Mouse (Mus musculus): ENCODE results near the gene Srarp. TPM values are rescaled to one million over a fixed set of nuclear protein-coding genes. Genes with fewer than 3 reads are reported as not detected.
A peak's percentile ranks its signal among the peaks of the same experiment; 100 is the strongest.

The Srarp gene
- polyA plus RNA-seq, 1 experiment, result not detected

- 84% methylated on average over 9 of the region's 9 CpGs for WGBS
- no peak overlapping the region for H3K4me3 ChIP-seq (ENCODE audit: insufficient read depth, low read depth, low read length)
- 0 out of 2 replicates have a peak, but pooled peaks cover 2% of the 10 kb centered on the region for H3K4me1 ChIP-seq (ENCODE audit: control insufficient read depth, insufficient read depth, low read length)
- H3K27ac ChIP-seq (ENCODE audit: insufficient read depth, low read depth, low read length), result no peak overlapping the region
- TF ChIP-seq POLR2A (IDR thresholded peaks at IDR 0.05; ENCODE audit: insufficient read depth, low read depth, low read length) (no peak), CTCF (IDR thresholded peaks at IDR 0.05; ENCODE audit: insufficient read depth, low read depth, low read length) (no peak)
Measured at GRCm38 (mm10) chr4:141469343-141469742, 33.4 kb upstream of the Srarp start.

- peak overlapping the region; percentile 20; the same call in 1 of the 2 replicates for H3K27ac ChIP-seq (ENCODE audit: insufficient read depth, low read depth, low read length)
- 0 out of 2 replicates have a peak, but pooled peaks cover 2% of the 10 kb centered on the region for H3K4me1 ChIP-seq (ENCODE audit: control insufficient read depth, insufficient read depth, low read length)
- TF ChIP-seq CTCF (IDR thresholded peaks at IDR 0.05; ENCODE audit: insufficient read depth, low read depth, low read length) (no peak), POLR2A (IDR thresholded peaks at IDR 0.05; ENCODE audit: insufficient read depth, low read depth, low read length) (no peak)
- 43% methylated on average over 10 of the region's 10 CpGs for WGBS
- no peak overlapping the region for H3K4me3 ChIP-seq (ENCODE audit: insufficient read depth, low read depth, low read length)
Measured at GRCm38 (mm10) chr4:141468576-141468975, 32.7 kb upstream of the Srarp start.

- 75% methylated on average over 6 of the region's 6 CpGs for WGBS
- TF ChIP-seq POLR2A (IDR thresholded peaks at IDR 0.05; ENCODE audit: insufficient read depth, low read depth, low read length), result no peak
- no peak for TF ChIP-seq CTCF (IDR thresholded peaks at IDR 0.05; ENCODE audit: insufficient read depth, low read depth, low read length)
- H3K4me3 ChIP-seq (ENCODE audit: insufficient read depth, low read depth, low read length), result no peak overlapping the region
- 0 out of 2 replicates have a peak, but pooled peaks cover 2% of the 10 kb centered on the region for H3K4me1 ChIP-seq (ENCODE audit: control insufficient read depth, insufficient read depth, low read length)
- H3K27ac ChIP-seq (ENCODE audit: insufficient read depth, low read depth, low read length), result no peak overlapping the region
Measured at GRCm38 (mm10) chr4:141467581-141467927, 31.6 kb upstream of the Srarp start.

GRCm38 (mm10) chr4:141466844-141467580, 31.1 kb upstream of the Srarp start:
- Histone ChIP-seq H3K27ac (ENCODE audit: insufficient read depth, low read depth, low read length) (no peak overlapping the region), H3K4me1 (ENCODE audit: control insufficient read depth, insufficient read depth, low read length) (peaks cover 3% of the 10 kb centered on the region; the same call in 1 of the 2 replicates), H3K4me3 (ENCODE audit: insufficient read depth, low read depth, low read length) (no peak overlapping the region)
- no peak for TF ChIP-seq POLR2A (IDR thresholded peaks at IDR 0.05; ENCODE audit: insufficient read depth, low read depth, low read length)
- no peak for TF ChIP-seq CTCF (IDR thresholded peaks at IDR 0.05; ENCODE audit: insufficient read depth, low read depth, low read length)
- 69% methylated on average over 15 of the region's 15 CpGs for WGBS

- Histone ChIP-seq H3K27ac (ENCODE audit: insufficient read depth, low read depth, low read length) (no peak overlapping the region), H3K4me3 (ENCODE audit: insufficient read depth, low read depth, low read length) (no peak overlapping the region), H3K4me1 (ENCODE audit: control insufficient read depth, insufficient read depth, low read length) (peaks cover 9% of the 10 kb centered on the region)
- WGBS, result 84% methylated on average over 16 of the region's 16 CpGs
- TF ChIP-seq CTCF (IDR thresholded peaks at IDR 0.05; ENCODE audit: insufficient read depth, low read depth, low read length) (no peak), POLR2A (IDR thresholded peaks at IDR 0.05; ENCODE audit: insufficient read depth, low read depth, low read length) (no peak)
Measured at GRCm38 (mm10) chr4:141466289-141466795, 30.4 kb upstream of the Srarp start.

- 88% methylated on average over 34 of the region's 34 CpGs for WGBS
- H3K4me3 ChIP-seq (ENCODE audit: insufficient read depth, low read depth, low read length), result no peak overlapping the region
- H3K4me1 ChIP-seq (ENCODE audit: control insufficient read depth, insufficient read depth, low read length), result peaks cover 14% of the 10 kb centered on the region
- TF ChIP-seq POLR2A (IDR thresholded peaks at IDR 0.05; ENCODE audit: insufficient read depth, low read depth, low read length) (no peak), CTCF (IDR thresholded peaks at IDR 0.05; ENCODE audit: insufficient read depth, low read depth, low read length) (no peak)
- H3K27ac ChIP-seq (ENCODE audit: insufficient read depth, low read depth, low read length), result no peak overlapping the region
Measured at GRCm38 (mm10) chr4:141465512-141466288, 29.8 kb upstream of the Srarp start.

GRCm38 (mm10) chr4:141464722-141465121, 28.8 kb upstream of the Srarp start:
- WGBS, result 76% methylated on average over 16 of the region's 16 CpGs
- Histone ChIP-seq H3K4me1 (ENCODE audit: control insufficient read depth, insufficient read depth, low read length) (peaks cover 16% of the 10 kb centered on the region), H3K4me3 (ENCODE audit: insufficient read depth, low read depth, low read length) (no peak overlapping the region), H3K27ac (ENCODE audit: insufficient read depth, low read depth, low read length) (no peak overlapping the region)
- TF ChIP-seq POLR2A (IDR thresholded peaks at IDR 0.05; ENCODE audit: insufficient read depth, low read depth, low read length) (no peak), CTCF (IDR thresholded peaks at IDR 0.05; ENCODE audit: insufficient read depth, low read depth, low read length) (no peak)

- H3K4me1 ChIP-seq (ENCODE audit: control insufficient read depth, insufficient read depth, low read length), result peaks cover 14% of the 10 kb centered on the region
- no peak for TF ChIP-seq CTCF (IDR thresholded peaks at IDR 0.05; ENCODE audit: insufficient read depth, low read depth, low read length)
- no peak for TF ChIP-seq POLR2A (IDR thresholded peaks at IDR 0.05; ENCODE audit: insufficient read depth, low read depth, low read length)
- H3K4me3 ChIP-seq (ENCODE audit: insufficient read depth, low read depth, low read length), result no peak overlapping the region
- no peak overlapping the region for H3K27ac ChIP-seq (ENCODE audit: insufficient read depth, low read depth, low read length)
- 84% methylated on average over 14 of the region's 14 CpGs for WGBS
Measured at GRCm38 (mm10) chr4:141463472-141463871, 27.6 kb upstream of the Srarp start.

GRCm38 (mm10) chr4:141461576-141461975, 25.7 kb upstream of the Srarp start:
- Histone ChIP-seq H3K27ac (ENCODE audit: insufficient read depth, low read depth, low read length) (no peak overlapping the region), H3K4me1 (ENCODE audit: control insufficient read depth, insufficient read depth, low read length) (peaks cover 19% of the 10 kb centered on the region), H3K4me3 (ENCODE audit: insufficient read depth, low read depth, low read length) (no peak overlapping the region)
- whole genome bisulfite sequencing, result 76% methylated on average over 12 of the region's 12 CpGs
- TF ChIP-seq POLR2A (IDR thresholded peaks at IDR 0.05; ENCODE audit: insufficient read depth, low read depth, low read length) (no peak), CTCF (IDR thresholded peaks at IDR 0.05; ENCODE audit: insufficient read depth, low read depth, low read length) (no peak)

All from olfactory bulb, adult 2 months (tissue).